Mouse (Mus musculus) CH12F3 (cell line): ENCODE results near the gene Cers3.

Experiments
- in situ Hi-C: fragments of 300-500 bp; cut with MboI; formaldehyde crosslinking; loops from 2 replicates; pipeline ENCODE4 v1.14.3; 2020; ENCODE audit warnings: low sequenced_read_pairs

Gene Cers3

GRCm38 (mm10) chr7:66743377-66743781, at the start of gene Cers3:
Gene Cers3, plus strand, starts transcription at chr7:66743504.
- in situ Hi-C loops: no loop called here

GRCm38 (mm10) chr7:66694467-66694866, 48.8 kb upstream of the Cers3 start:
- in situ Hi-C loops: no loop called here

- in situ Hi-C loops: no loop called here
Observed at GRCm38 (mm10) chr7:66702721-66703120, 40.6 kb upstream of the Cers3 start.

- in situ Hi-C loops: no loop called here
Observed at GRCm38 (mm10) chr7:66704631-66705030, 38.7 kb upstream of the Cers3 start.

GRCm38 (mm10) chr7:66711166-66711565, 32.1 kb upstream of the Cers3 start:
- in situ Hi-C loops: no loop called here

- in situ Hi-C loops: no loop called here
Observed at GRCm38 (mm10) chr7:66724514-66724913, 18.8 kb upstream of the Cers3 start.

GRCm38 (mm10) chr7:66724954-66725353, 18.4 kb upstream of the Cers3 start:
- in situ Hi-C loops: no loop called here

GRCm38 (mm10) chr7:66728072-66728471, 15.2 kb upstream of the Cers3 start:
- in situ Hi-C loops: no loop called here

- in situ Hi-C loops: no loop called here
Observed at GRCm38 (mm10) chr7:66729232-66729631, 14.1 kb upstream of the Cers3 start.

- in situ Hi-C loops: no loop called here
Observed at GRCm38 (mm10) chr7:66733431-66733830, 9.9 kb upstream of the Cers3 start.

- in situ Hi-C loops: no loop called here
Observed at GRCm38 (mm10) chr7:66733882-66734281, 9.4 kb upstream of the Cers3 start.

- in situ Hi-C loops: no loop called here
Observed at GRCm38 (mm10) chr7:66734466-66734865, 8.8 kb upstream of the Cers3 start.

- in situ Hi-C loops: no loop called here
Observed at GRCm38 (mm10) chr7:66734993-66735392, 8.3 kb upstream of the Cers3 start.

- in situ Hi-C loops: no loop called here
Observed at GRCm38 (mm10) chr7:66737418-66737817, 5.9 kb upstream of the Cers3 start.

- in situ Hi-C loops: no loop called here
Observed at GRCm38 (mm10) chr7:66741008-66741407, 2.3 kb upstream of the Cers3 start.

- in situ Hi-C loops: no loop called here
Observed at GRCm38 (mm10) chr7:66741412-66741811, 1.9 kb upstream of the Cers3 start.

- in situ Hi-C loops: no loop called here
Observed at GRCm38 (mm10) chr7:66746972-66747371, 3.7 kb downstream of the Cers3 start.

GRCm38 (mm10) chr7:66749998-66750397, 6.7 kb downstream of the Cers3 start:
- in situ Hi-C loops: no loop called here

- in situ Hi-C loops: no loop called here
Observed at GRCm38 (mm10) chr7:66753816-66754215, 10.5 kb downstream of the Cers3 start.

GRCm38 (mm10) chr7:66755611-66756010, 12.3 kb downstream of the Cers3 start:
- in situ Hi-C loops: no loop called here

- in situ Hi-C loops: no loop called here
Observed at GRCm38 (mm10) chr7:66769902-66770301, 26.6 kb downstream of the Cers3 start.

GRCm38 (mm10) chr7:66770706-66771105, 27.4 kb downstream of the Cers3 start:
- in situ Hi-C loops: no loop called here

GRCm38 (mm10) chr7:66771252-66771651, 27.9 kb downstream of the Cers3 start:
- in situ Hi-C loops: no loop called here

- in situ Hi-C loops: no loop called here
Observed at GRCm38 (mm10) chr7:66779411-66779810, 36.1 kb downstream of the Cers3 start.
